Mouse (Mus musculus) embryonic facial prominence, embryonic 12.5 days (tissue): Measurements from ENCODE around the gene Zdhhc24. TPM values are rescaled to one million over a fixed set of nuclear protein-coding genes. Genes with fewer than 3 reads are reported as not detected.

Experiments used
- ATAC-seq: fragments of 200-750 bp; cut with Nextera tagmentation; 2 replicates; pipeline ENCODE4 v1.8.0; 2017; ENCODE audit not compliant: insufficient number of reproducible peaks, insufficient read depth, low FRiP score, low TSS enrichment
- H3K27ac ChIP-seq: fragments of 300-500 bp; sonication (generic); 2 replicates; pipeline ENCODE4 v1.5.1; 2016; ENCODE audit warnings: mild to moderate bottlenecking
- H3K27me3 ChIP-seq: fragments of 300-500 bp; sonication (generic); 2 replicates; pipeline ENCODE4 v1.6.1; 2016; ENCODE audit warnings: mild to moderate bottlenecking, moderate library complexity
- H3K36me3 ChIP-seq: fragments of 300-500 bp; sonication (generic); 2 replicates; pipeline ENCODE4 v1.6.1; 2016; ENCODE audit warnings: mild to moderate bottlenecking
- H3K4me1 ChIP-seq: fragments of 300-500 bp; sonication (generic); 2 replicates; pipeline ENCODE4 v1.6.1; 2016
- H3K4me2 ChIP-seq: fragments of 300-500 bp; sonication (generic); replicated peaks from 2 replicates; pipeline ENCODE4 v1.6.1; 2016; ENCODE audit warnings: mild to moderate bottlenecking, moderate library complexity
- H3K4me3 ChIP-seq: fragments of 300-500 bp; sonication (generic); 2 replicates; pipeline ENCODE4 v1.5.1; 2016; ENCODE audit warnings: mild to moderate bottlenecking
- H3K9ac ChIP-seq: fragments of 300-500 bp; sonication (generic); 2 replicates; pipeline ENCODE4 v1.6.1; 2016; ENCODE audit warnings: mild to moderate bottlenecking, moderate library complexity
- H3K9me3 ChIP-seq: fragments of 300-500 bp; sonication (generic); 2 replicates; pipeline ENCODE4 v1.6.1; 2016; ENCODE audit warnings: mild to moderate bottlenecking, moderate library complexity
- WGBS: fragments of 180-500 bp; shearing (Covaris S2); methylation state at CpG from one replicate; pipeline ENCODE4 v1.1.7; 2016; 5-methylcytosine and 5-hydroxymethylcytosine counted together
- polyA plus RNA-seq: library from polyadenylated mRNA; unstranded; fragments of >200 nt; fragmentation: Nextera tagmentation; extraction: Ambion mirVana; gene quantifications from 2 replicates; pipeline ENCODE4 v1.2.1, GENCODE M21; 2016

Gene Zdhhc24
- 12.0 and 12.1 TPM in 2 replicates for polyA plus RNA-seq

- Histone ChIP-seq H3K27me3 (no peaks in the 10 kb centered on the region), H3K4me1 (peaks cover 14% of the 10 kb centered on the region; the same call in 1 of the 2 replicates), H3K4me2 (peak within 1 kb of the TSS; percentile 97), H3K9ac (peak within 1 kb of the TSS; percentile 75), H3K4me3 (peak within 1 kb of the TSS; percentile 86), H3K9me3 (no peaks in the 10 kb centered on the region), H3K36me3 (no peaks in the 10 kb centered on the region), H3K27ac (peak within 1 kb of the TSS; percentile 74)
- 1% methylated on average over 52 of the region's 52 CpGs for WGBS
- ATAC-seq, result peak; percentile 93
Observed at GRCm38 (mm10) chr19:4878405-4879323, at the start of gene Zdhhc24. Gene Zdhhc24, plus strand, starts transcription at chr19:4878668.

GRCm38 (mm10) chr19:4829156-4829555 lies 49.3 kb upstream of the Zdhhc24 start:
- H3K27ac ChIP-seq, result no peak overlapping the region
- ATAC-seq, result no peak
- no peak overlapping the region for H3K4me2 ChIP-seq
- 60% methylated on average over 7 of the region's 7 CpGs for WGBS
- H3K4me3 ChIP-seq, result no peak overlapping the region
- H3K9me3 ChIP-seq, result no peaks in the 10 kb centered on the region; the same call in 1 of the 2 replicates
- 0 out of 2 replicates have a peak, but pooled peaks cover 4% of the 10 kb centered on the region for H3K4me1 ChIP-seq
- peaks cover 43% of the 10 kb centered on the region for H3K36me3 ChIP-seq
- no peak overlapping the region for H3K9ac ChIP-seq
- no peaks in the 10 kb centered on the region for H3K27me3 ChIP-seq

- 83% methylated on average over 8 of the region's 8 CpGs for WGBS
- peaks cover 24% of the 10 kb centered on the region for H3K36me3 ChIP-seq
- peaks cover 13% of the 10 kb centered on the region for H3K4me1 ChIP-seq
- H3K27ac ChIP-seq, result no peak overlapping the region
- H3K4me2 ChIP-seq, result no peak overlapping the region
- H3K4me3 ChIP-seq, result no peak overlapping the region
- no peaks in the 10 kb centered on the region for H3K27me3 ChIP-seq
- no peak overlapping the region for H3K9ac ChIP-seq
- ATAC-seq, result no peak
- H3K9me3 ChIP-seq, result no peaks in the 10 kb centered on the region
Observed at GRCm38 (mm10) chr19:4833977-4834376, 44.5 kb upstream of the Zdhhc24 start.

GRCm38 (mm10) chr19:4836096-4836495 lies 42.4 kb upstream of the Zdhhc24 start:
- Histone ChIP-seq H3K9me3 (no peaks in the 10 kb centered on the region), H3K36me3 (peaks cover 17% of the 10 kb centered on the region), H3K4me1 (peaks cover 18% of the 10 kb centered on the region), H3K4me2 (no peak overlapping the region), H3K27me3 (peaks cover 17% of the 10 kb centered on the region), H3K4me3 (no peak overlapping the region), H3K9ac (no peak overlapping the region), H3K27ac (no peak overlapping the region)
- no peak for ATAC-seq
- whole genome bisulfite sequencing, result 80% methylated on average over 2 of the region's 2 CpGs

GRCm38 (mm10) chr19:4837049-4837448 lies 41.4 kb upstream of the Zdhhc24 start:
- Histone ChIP-seq H3K36me3 (peaks cover 13% of the 10 kb centered on the region), H3K9me3 (no peaks in the 10 kb centered on the region), H3K27me3 (peaks cover 26% of the 10 kb centered on the region), H3K27ac (no peak overlapping the region), H3K4me3 (no peak overlapping the region), H3K4me2 (no peak overlapping the region), H3K9ac (no peak overlapping the region), H3K4me1 (peaks cover 18% of the 10 kb centered on the region)
- no peak for ATAC-seq
- 91% methylated on average over 6 of the region's 6 CpGs for WGBS

- ATAC-seq, result no peak
- Histone ChIP-seq H3K36me3 (no peaks in the 10 kb centered on the region), H3K27ac (no peak overlapping the region), H3K9ac (peak overlapping the region; percentile 77), H3K4me3 (peak overlapping the region; percentile 66), H3K27me3 (peaks cover 26% of the 10 kb centered on the region), H3K4me1 (peaks cover 14% of the 10 kb centered on the region), H3K4me2 (peak overlapping the region; percentile 92), H3K9me3 (no peaks in the 10 kb centered on the region)
- whole genome bisulfite sequencing, result 33% methylated on average over 10 of the region's 10 CpGs
Observed at GRCm38 (mm10) chr19:4838526-4839140, 39.8 kb upstream of the Zdhhc24 start.

GRCm38 (mm10) chr19:4839149-4839548 lies 39.3 kb upstream of the Zdhhc24 start, which contains the start of the genes Ccs and Ccdc87:
Gene Ccs, minus strand, starts transcription at chr19:4839332.
Gene Ccdc87, plus strand, starts transcription at chr19:4839366.
- Histone ChIP-seq H3K36me3 (no peaks in the 10 kb centered on the region), H3K9ac (peak within 1 kb of the TSS; percentile 77), H3K27ac (no peak within 1 kb of the TSS), H3K4me1 (peaks cover 14% of the 10 kb centered on the region), H3K27me3 (peaks cover 26% of the 10 kb centered on the region), H3K4me3 (peak within 1 kb of the TSS; percentile 66), H3K4me2 (peak within 1 kb of the TSS; percentile 92), H3K9me3 (no peaks in the 10 kb centered on the region)
- ATAC-seq, result peak; percentile 99
- WGBS, result under 1% methylated on average over 25 of the region's 25 CpGs

- Histone ChIP-seq H3K4me2 (no peak overlapping the region), H3K9ac (no peak overlapping the region), H3K27me3 (peaks cover 26% of the 10 kb centered on the region), H3K9me3 (no peaks in the 10 kb centered on the region), H3K4me1 (peaks cover 14% of the 10 kb centered on the region), H3K27ac (no peak overlapping the region), H3K36me3 (no peaks in the 10 kb centered on the region), H3K4me3 (no peak overlapping the region)
- no peak for ATAC-seq
- WGBS, result 84% methylated on average over 9 of the region's 9 CpGs
Observed at GRCm38 (mm10) chr19:4840848-4841247, 37.6 kb upstream of the Zdhhc24 start.

- Histone ChIP-seq H3K36me3 (no peaks in the 10 kb centered on the region), H3K4me3 (no peak overlapping the region), H3K9ac (no peak overlapping the region), H3K4me1 (peaks cover 14% of the 10 kb centered on the region), H3K27ac (no peak overlapping the region), H3K4me2 (no peak overlapping the region), H3K27me3 (peaks cover 26% of the 10 kb centered on the region), H3K9me3 (no peaks in the 10 kb centered on the region)
- 73% methylated on average over 2 of the region's 2 CpGs for WGBS
- ATAC-seq, result no peak
Observed at GRCm38 (mm10) chr19:4842611-4843010, 35.9 kb upstream of the Zdhhc24 start.

GRCm38 (mm10) chr19:4845846-4846245 lies 32.6 kb upstream of the Zdhhc24 start:
- Histone ChIP-seq H3K9ac (no peak overlapping the region), H3K36me3 (no peaks in the 10 kb centered on the region), H3K4me2 (no peak overlapping the region), H3K27me3 (peaks cover 12% of the 10 kb centered on the region; the same call in 1 of the 2 replicates), H3K27ac (no peak overlapping the region), H3K9me3 (no peaks in the 10 kb centered on the region), H3K4me3 (no peak overlapping the region), H3K4me1 (no peaks in the 10 kb centered on the region)
- no peak for ATAC-seq
- 74% methylated on average over 2 of the region's 2 CpGs for WGBS

- no peak for ATAC-seq
- no peak overlapping the region for H3K9ac ChIP-seq
- H3K4me2 ChIP-seq, result no peak overlapping the region
- WGBS, result 32% methylated on average over 7 of the region's 7 CpGs
- no peaks in the 10 kb centered on the region for H3K9me3 ChIP-seq
- no peaks in the 10 kb centered on the region for H3K27me3 ChIP-seq
- H3K27ac ChIP-seq, result no peak overlapping the region
- H3K36me3 ChIP-seq, result no peaks in the 10 kb centered on the region
- no peak overlapping the region for H3K4me3 ChIP-seq
- H3K4me1 ChIP-seq, result no peaks in the 10 kb centered on the region
Observed at GRCm38 (mm10) chr19:4847490-4847889, 31.0 kb upstream of the Zdhhc24 start.
